Mouse (Mus musculus) ES-E14 (cell line): ENCODE data around the gene Gnai2. TPM values are rescaled to one million over a fixed set of nuclear protein-coding genes. Genes with fewer than 3 reads are reported as not detected.

Source experiments
- DNase-seq: peaks from one replicate; pipeline ENCODE4 v3.0.0-alpha.2; 2013; ENCODE audit warnings: low read depth, low spot score
- H3K27ac ChIP-seq: 2 replicates; pipeline ENCODE4 v1.5.1; 2012; ENCODE audit warnings: low read depth, mild to moderate bottlenecking, low read length, moderate library complexity, mixed read lengths; ENCODE audit not compliant: poor library complexity, insufficient read depth, severe bottlenecking
- H3K36me3 ChIP-seq: 2 replicates; pipeline ENCODE4 v1.6.1; 2012; ENCODE audit warnings: mild to moderate bottlenecking, low read length, moderate library complexity, mixed read lengths; ENCODE audit not compliant: control insufficient read depth, poor library complexity, insufficient read depth, severe bottlenecking
- H3K4me1 ChIP-seq, 2 experiments: fragments of 150-350 bp in 1 of 2; sonication (generic) in 1 of 2; 2 replicates each; pipeline ENCODE4 v1.6.1; 2012; ENCODE audit warnings: low read length in 2 of 2, mild to moderate bottlenecking in 1 of 2, mixed read lengths in 1 of 2; ENCODE audit not compliant: control insufficient read depth in 2 of 2, insufficient read depth in 2 of 2, poor library complexity in 1 of 2
- H3K4me3 ChIP-seq, 2 experiments: fragments of 150-350 bp in 1 of 2; sonication (generic) in 1 of 2; 2 replicates each; pipeline ENCODE4 v1.5.1; 2012; ENCODE audit warnings: low read length in 2 of 2, low read depth in 1 of 2, mild to moderate bottlenecking in 1 of 2, mixed read lengths in 1 of 2; ENCODE audit not compliant: insufficient read depth in 1 of 2, poor library complexity in 1 of 2, severe bottlenecking in 1 of 2
- H3K9ac ChIP-seq: 2 replicates; pipeline ENCODE4 v1.6.1; 2012; ENCODE audit warnings: low read depth, mild to moderate bottlenecking, low read length, mixed read lengths; ENCODE audit not compliant: poor library complexity, insufficient read depth, severe bottlenecking
- H3K9me3 ChIP-seq: fragments of 150-350 bp; sonication (generic); 2 replicates; pipeline ENCODE4 v1.6.1; 2012; ENCODE audit warnings: low read depth, mild to moderate bottlenecking, low read length; ENCODE audit not compliant: control insufficient read depth, insufficient read depth
- CHD2 ChIP-seq: IDR thresholded peaks from 2 replicates; pipeline ENCODE4 v1.6.1; 2014; ENCODE audit warnings: mild to moderate bottlenecking, low read depth, low read length, inconsistent platforms
- HCFC1 ChIP-seq: IDR thresholded peaks from 2 replicates; pipeline ENCODE4 v1.6.1; 2012; ENCODE audit warnings: low read length, inconsistent platforms, borderline replicate concordance; ENCODE audit not compliant: insufficient read depth
- MAFK ChIP-seq: IDR thresholded peaks from 2 replicates; pipeline ENCODE4 v1.6.1; 2014; ENCODE audit warnings: mild to moderate bottlenecking, low read depth, low read length, inconsistent platforms; ENCODE audit not compliant: insufficient read depth
- ZC3H11A ChIP-seq: IDR thresholded peaks from 2 replicates; pipeline ENCODE4 v1.6.1; 2012; ENCODE audit warnings: low read depth, mild to moderate bottlenecking, inconsistent platforms, low read length, borderline replicate concordance
- ZNF384 ChIP-seq: IDR thresholded peaks from 2 replicates; pipeline ENCODE4 v1.6.1; 2012; ENCODE audit warnings: low read depth, low read length, inconsistent platforms
- in situ Hi-C, 2 experiments: fragments of 600-800 bp; cut with MboI; formaldehyde crosslinking; loops; one replicate each; pipeline ENCODE4 v1.15.1; 2025; ENCODE audit warnings: low sequenced_read_pairs in 2 of 2, inconsistent platforms in 1 of 2; ENCODE audit not compliant: unreplicated experiment in 2 of 2
- total RNA-seq: library from RNA; depleted of rRNA; stranded (reverse); fragments of 300-350 nt; gene quantifications from 2 replicates; pipeline ENCODE4 v1.2.3, GENCODE M21; 2012

Gene Gnai2
- total RNA-seq, 1 experiment: 178 TPM

- Histone ChIP-seq H3K9ac (no peak overlapping the region), H3K36me3 (peaks cover 48% of the 10 kb centered on the region), H3K4me3 (no peak overlapping the region)
Measured at GRCm38 (mm10) chr9:107615035-107615434, 20.1 kb downstream of the Gnai2 start.

GRCm38 (mm10) chr9:107612945-107613569, 22.1 kb downstream of the Gnai2 start:
- no peak overlapping the region for H3K9ac ChIP-seq
- H3K36me3 ChIP-seq: peaks cover 29% of the 10 kb centered on the region
- DNase-seq: no peak
- H3K27ac ChIP-seq: no peak overlapping the region; the same call in 1 of the 2 replicates
- H3K9me3 ChIP-seq: no peaks in the 10 kb centered on the region
- TF ChIP-seq ZNF384 (no peak), MAFK (no peak), HCFC1 (no peak), ZC3H11A (no peak), CHD2 (no peak)
- 0 out of 4 replicates have a peak overlapping the region, but pooled peaks of 1 of the 2 experiments have one; percentile 15 for H3K4me3 ChIP-seq
- in situ Hi-C loops: no loop called here
- H3K4me1 ChIP-seq: peaks cover 1 to 32% of the 10 kb centered on the region in 2 experiments; a peak in 3 of 4 replicates

More at GRCm38 (mm10) chr9:107615035-107615434, 20.1 kb downstream of the Gnai2 start:
- H3K9me3 ChIP-seq: no peaks in the 10 kb centered on the region
- DNase-seq: no peak
- H3K27ac ChIP-seq: no peak overlapping the region
- TF ChIP-seq HCFC1: no peak
- TF ChIP-seq ZNF384: no peak
- no peak for TF ChIP-seq MAFK
- TF ChIP-seq ZC3H11A: no peak
- in situ Hi-C loops: no loop called here
- H3K4me1 ChIP-seq: peaks cover 1 to 18% of the 10 kb centered on the region in 2 experiments; a peak in 3 of 4 replicates

GRCm38 (mm10) chr9:107612191-107612944, 22.8 kb downstream of the Gnai2 start:
- Histone ChIP-seq H3K9me3 (no peaks in the 10 kb centered on the region), H3K9ac (peak overlapping the region; percentile 65), H3K4me3 (peak overlapping the region; percentile 51 to 59), H3K27ac (no peak overlapping the region), H3K4me1 (peaks cover 2 to 32% of the 10 kb centered on the region in 2 experiments; a peak in 3 of 4 replicates), H3K36me3 (peaks cover 26% of the 10 kb centered on the region)
- TF ChIP-seq ZC3H11A (no peak), HCFC1 (no peak; the same call in 1 of the 2 replicates), ZNF384 (no peak), MAFK (0 out of 2 replicates have a peak, but pooled peaks have one; percentile 20), CHD2 (no peak)
- in situ Hi-C loops: no loop called here
- peak; percentile 87 for DNase-seq

GRCm38 (mm10) chr9:107611456-107612190, 23.5 kb downstream of the Gnai2 start:
- no peak for DNase-seq
- Histone ChIP-seq H3K4me3 (peak overlapping the region; percentile 51 to 59; a peak in 2 of 4 replicates), H3K9ac (0 out of 2 replicates have a peak overlapping the region, but pooled peaks have one; percentile 65), H3K36me3 (peaks cover 21% of the 10 kb centered on the region), H3K27ac (no peak overlapping the region), H3K4me1 (peaks cover 4 to 38% of the 10 kb centered on the region in 2 experiments; a peak in 3 of 4 replicates), H3K9me3 (no peaks in the 10 kb centered on the region)
- TF ChIP-seq ZC3H11A (no peak), HCFC1 (no peak), ZNF384 (no peak), CHD2 (no peak), MAFK (no peak)
- in situ Hi-C loops: no loop called here
